Mouse (Mus musculus) cerebellum, adult (tissue): ENCODE measurements around the gene Uvrag.

Experiments
- ATAC-seq: cut with Nextera tagmentation; 2 replicates; pipeline ENCODE4 v1.9.2; 2017; ENCODE audit warnings: mild to moderate bottlenecking, moderate library complexity, mixed read lengths; ENCODE audit not compliant: insufficient number of reproducible peaks, low FRiP score, low TSS enrichment

Gene Uvrag

DNA sequence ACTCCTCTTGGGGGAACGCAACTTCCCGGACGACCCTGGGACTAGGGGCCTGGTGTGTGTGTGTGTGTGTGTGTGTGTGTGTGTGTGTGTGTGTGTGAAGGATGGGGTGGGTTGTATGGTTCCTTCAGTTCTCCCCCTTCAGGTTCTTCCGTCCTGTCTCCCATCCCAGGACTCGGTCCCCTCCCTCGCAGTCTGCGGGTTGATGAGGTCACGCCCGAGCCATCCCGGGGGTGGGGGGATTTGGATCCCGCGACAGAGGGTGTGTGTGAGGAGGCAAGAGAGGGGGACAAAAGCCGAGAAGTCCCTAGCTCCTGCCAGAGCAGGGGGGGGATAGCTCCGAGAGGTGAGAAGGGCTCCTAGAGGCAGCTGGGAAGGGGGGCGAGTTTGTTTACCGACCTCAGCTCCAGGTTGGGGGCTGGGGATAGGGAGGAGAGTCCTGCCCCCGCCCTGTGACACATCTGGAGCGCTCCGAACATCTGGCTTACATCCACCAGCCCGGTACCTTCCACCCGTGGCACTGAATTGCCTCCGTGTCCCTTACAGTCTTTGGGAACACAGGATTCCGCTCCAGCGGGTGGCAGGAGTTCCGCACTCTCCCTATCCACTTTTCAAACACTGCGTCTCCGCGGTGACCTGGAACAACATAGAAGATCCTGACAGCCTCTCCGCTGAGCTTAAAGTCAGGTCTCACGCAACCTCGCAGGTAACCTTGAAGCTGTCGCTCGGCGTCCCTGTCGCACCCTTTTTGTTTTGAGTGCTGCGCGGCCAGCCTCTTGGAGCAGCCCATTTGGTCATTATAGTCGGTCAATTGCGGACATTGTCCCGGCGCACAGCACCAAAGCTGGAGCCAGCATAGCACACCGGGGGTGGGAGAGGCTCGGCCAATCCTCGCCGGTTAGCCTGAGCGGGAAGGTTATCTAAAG is 305.2 kb downstream of the Uvrag start:
- no peak for ATAC-seq
